In the genomic region with DNA sequence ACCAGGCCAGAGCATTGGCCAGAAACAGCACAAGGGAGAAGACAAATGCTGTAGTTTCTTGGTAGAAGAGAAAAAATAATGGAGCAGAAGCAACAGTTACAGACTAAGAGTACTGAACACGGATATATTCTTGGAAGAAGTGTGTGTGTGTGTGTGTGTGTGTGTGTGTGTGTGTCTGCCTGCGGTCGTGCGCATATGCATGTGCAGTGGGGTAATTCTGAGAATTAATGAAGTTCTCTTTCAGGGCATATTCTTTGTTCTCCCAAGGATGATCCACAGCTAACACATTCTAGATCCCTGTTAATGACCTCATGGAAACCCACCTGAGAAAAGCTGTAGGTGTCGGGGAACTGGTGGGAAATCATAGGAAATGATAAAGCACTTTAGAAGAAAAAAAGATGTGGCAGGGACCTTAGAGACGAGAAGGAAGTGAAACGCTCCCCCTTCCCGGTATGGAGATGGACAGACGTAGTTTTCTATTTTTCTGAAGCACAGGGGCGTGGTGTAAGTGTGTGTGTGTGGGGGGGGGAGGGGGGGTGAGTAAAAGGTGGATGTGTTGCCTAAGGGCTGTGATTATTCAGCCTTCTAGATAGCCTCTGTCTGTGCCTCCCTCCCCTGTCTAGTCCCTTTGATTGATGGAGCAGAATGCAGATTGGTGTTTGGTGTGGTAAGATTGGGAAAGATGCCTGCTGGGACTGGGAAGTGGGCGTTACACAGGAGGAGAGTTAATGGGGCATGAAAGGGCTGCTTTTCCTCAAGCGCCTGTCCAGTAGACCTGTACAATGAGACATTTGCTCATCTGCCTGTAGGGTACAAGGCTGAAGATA, we compare ENCODE assay signal across 11 mouse cellular contexts.
DNase-seq lines count a peak whose midpoint lies in the region; ATAC-seq and TF ChIP-seq lines count a peak whose summit lies in the region.
"Had no signal": no experiment of that assay in that cellular context is flagged by ENCODE, and none has a peak within 500 bp of the region (broad histone marks: within the 10 kb centered on the region; RNA-seq: fewer than 3 reads in every experiment).

No protein-coding gene starts in this region.

- no peak for DNase-seq in lung, embryonic 14.5 days
- DNase-seq in lung, postnatal 14 days: no peak
- DNase-seq in retina, embryonic 14.5 days (ENCODE audit: low spot score): peak; percentile 55
- DNase-seq in urinary bladder, postnatal 25 days (ENCODE audit: low spot score): no peak
- no peak for DNase-seq in cerebellum, adult 11 months
- DNase-seq in adrenal gland, postnatal 36 days: no peak
- DNase-seq: gastrocnemius, postnatal 10 days; heart, postnatal 36 days; liver had no signal

- 0 out of 2 replicates have a peak, but pooled peaks cover 2% of the 10 kb centered on the region for H3K4me1 ChIP-seq in lung, embryonic 14.5 days (ENCODE audit: insufficient read depth)
- peaks cover 34% of the 10 kb centered on the region for H3K4me1 ChIP-seq in bone marrow macrophage, adult 2 months (ENCODE audit: control insufficient read depth, insufficient read depth, low read length)
- peaks cover 35% of the 10 kb centered on the region for H3K4me1 ChIP-seq in hindbrain, embryonic 13.5 days (replicated peaks)

- no peak for TF ChIP-seq POLR2A in bone marrow macrophage, adult 2 months (IDR thresholded peaks at IDR 0.05; ENCODE audit: borderline replicate concordance, low read depth, low read length)

- H3K4me2 ChIP-seq in lung, embryonic 14.5 days: no peak overlapping the region
- no peak overlapping the region for H3K4me2 ChIP-seq in hindbrain, embryonic 13.5 days

- no peaks in the 10 kb centered on the region for H3K9me3 ChIP-seq in lung, embryonic 14.5 days (ENCODE audit: low read depth, low read length)
- no peaks in the 10 kb centered on the region for H3K9me3 ChIP-seq in hindbrain, embryonic 13.5 days

- peak; percentile 23; the same call in 1 of the 2 replicates for ATAC-seq in lung, embryonic 14.5 days (ENCODE audit: insufficient read depth)
- ATAC-seq in hindbrain, embryonic 13.5 days (ENCODE audit: low FRiP score): peak; percentile 55

- H3K9ac ChIP-seq in lung, embryonic 14.5 days: no peak overlapping the region
- no peak overlapping the region for H3K9ac ChIP-seq in hindbrain, embryonic 13.5 days

- no peak overlapping the region for H3K4me3 ChIP-seq in lung, embryonic 14.5 days (ENCODE audit: low read depth, low read length)
- no peak overlapping the region for H3K4me3 ChIP-seq in bone marrow macrophage, adult 2 months (ENCODE audit: insufficient read depth, low read length)
- no peak overlapping the region for H3K4me3 ChIP-seq in hindbrain, embryonic 13.5 days

- no peak for TF ChIP-seq CTCF in lung, embryonic 14.5 days (IDR thresholded peaks at IDR 0.05; ENCODE audit: low read depth)
- TF ChIP-seq CTCF in bone marrow macrophage, adult 2 months (IDR thresholded peaks at IDR 0.05; ENCODE audit: low read depth, low read length): no peak

- H3K27me3 ChIP-seq in lung, embryonic 14.5 days (ENCODE audit: insufficient read depth, low read length): no peaks in the 10 kb centered on the region
- H3K27me3 ChIP-seq in hindbrain, embryonic 13.5 days: no peaks in the 10 kb centered on the region

- 66% methylated on average over 12 of the region's 12 CpGs for WGBS in lung, embryonic 14.5 days
- WGBS in hindbrain, embryonic 13.5 days: 31% methylated on average over 12 of the region's 12 CpGs

- H3K27ac ChIP-seq in lung, embryonic 14.5 days (ENCODE audit: low read depth): no peak overlapping the region; the same call in 1 of the 2 replicates
- H3K27ac ChIP-seq in bone marrow macrophage, adult 2 months (ENCODE audit: insufficient read depth, low read depth, low read length): peak overlapping the region; percentile 35
- H3K27ac ChIP-seq in hindbrain, embryonic 13.5 days: 0 out of 2 replicates have a peak overlapping the region, but pooled peaks have one; percentile 63

- H3K36me3 ChIP-seq in lung, embryonic 14.5 days (ENCODE audit: insufficient read depth): no peaks in the 10 kb centered on the region
- H3K36me3 ChIP-seq in hindbrain, embryonic 13.5 days: no peaks in the 10 kb centered on the region; the same call in 1 of the 2 replicates
